Mouse (Mus musculus): ENCODE data around the gene Smyd1.

DNA sequence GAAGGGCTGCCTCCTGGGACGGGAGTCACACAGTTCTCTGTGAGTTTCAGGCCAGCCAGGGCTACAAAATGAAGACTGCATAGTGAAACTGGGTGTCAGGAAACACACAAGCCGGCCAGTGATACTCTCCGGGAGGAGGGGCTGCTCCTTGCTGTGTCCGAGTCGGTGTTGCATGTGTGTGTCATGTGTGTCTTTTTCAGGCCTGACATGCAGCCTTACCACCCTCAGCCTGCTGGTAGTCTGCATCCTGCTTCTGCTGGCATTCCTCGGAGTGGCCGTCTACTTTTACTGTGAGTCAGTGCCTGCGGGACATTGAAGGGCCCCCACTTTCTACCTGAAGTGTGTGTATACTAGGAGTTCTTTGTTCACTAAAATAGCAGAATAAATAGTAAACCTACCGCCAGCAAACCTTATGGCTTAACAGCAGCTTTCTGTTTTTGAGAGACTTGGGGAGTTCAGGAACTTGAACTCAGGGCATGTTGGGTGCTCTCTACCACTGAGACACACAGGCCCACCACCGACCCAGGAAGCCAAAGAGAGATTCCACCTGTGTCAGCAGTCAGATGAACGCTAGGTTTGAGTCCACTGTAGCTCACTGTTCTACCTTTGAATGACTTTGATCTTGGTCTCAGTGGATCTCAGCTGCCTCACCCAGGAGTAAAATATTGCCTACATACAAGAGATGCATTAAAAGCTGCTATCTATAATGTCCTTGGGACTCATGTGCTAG is 10.4 kb upstream of the Smyd1 start:
- TF ChIP-seq POLR2A (IDR thresholded peaks at IDR 0.05; ENCODE audit: low read depth, low read length) (no peak), CTCF (IDR thresholded peaks at IDR 0.05; ENCODE audit: extremely low read depth, insufficient read length, insufficient replicate concordance, low read depth, low read length) (no peak)
